Mouse (Mus musculus) frontal cortex, adult 2 months (tissue): ENCODE measurements at regions not wholly inside any gene's neighbourhood (a gene's known extent, or its start where the extent isn't known, plus 50 kb on each side); places are given as distances from the start of the nearest gene placed in this dataset.
A peak's percentile ranks its signal among the peaks of the same experiment; 100 is the strongest.

Source experiments
- DNase-seq, 2 experiments: peaks; one replicate each; pipeline ENCODE4 v3.0.0; 2022; ENCODE audit warnings: low spot score in 1 of 2; ENCODE audit errors: extremely low spot score in 1 of 2

DNA sequence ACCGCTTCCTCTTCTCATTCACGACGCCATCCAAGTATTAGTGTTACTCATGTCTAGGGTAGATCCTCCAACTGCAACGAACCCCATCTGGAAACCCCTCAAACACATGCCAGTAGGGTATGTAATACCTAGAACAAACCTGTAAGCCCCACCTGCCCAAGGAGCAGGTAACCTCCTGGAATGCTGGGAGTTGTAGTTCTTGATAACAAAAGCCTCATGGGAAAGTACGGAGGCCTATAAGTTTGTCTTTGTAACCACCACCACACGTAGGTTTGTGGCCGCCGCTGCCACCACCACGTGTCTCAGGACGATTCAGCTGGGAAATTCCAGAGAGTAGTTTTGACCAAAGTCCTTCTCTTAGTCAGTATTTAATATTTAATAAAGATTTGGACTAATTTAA is 107.4 kb upstream of the Unc5b start:
- DNase-seq, result no peak

DNA sequence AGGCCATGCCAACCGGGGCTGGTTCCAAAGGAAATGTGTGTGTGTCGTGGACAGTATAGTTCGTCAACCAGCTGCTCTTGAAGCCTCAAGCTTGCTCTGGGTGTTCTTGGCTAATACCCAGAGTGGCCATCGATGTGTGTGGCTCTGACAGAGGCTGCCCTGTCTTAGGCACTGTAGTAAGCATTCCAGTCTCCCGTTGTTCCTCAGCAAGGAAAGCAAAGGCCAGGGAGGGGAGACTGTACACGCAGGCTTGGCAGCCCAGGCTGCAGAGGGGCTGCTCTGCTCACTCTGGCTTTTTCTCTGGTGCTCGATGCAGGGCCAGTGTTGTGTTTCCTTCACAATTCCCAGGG is 106.1 kb upstream of the Unc5b start:
- no peak for DNase-seq

DNA sequence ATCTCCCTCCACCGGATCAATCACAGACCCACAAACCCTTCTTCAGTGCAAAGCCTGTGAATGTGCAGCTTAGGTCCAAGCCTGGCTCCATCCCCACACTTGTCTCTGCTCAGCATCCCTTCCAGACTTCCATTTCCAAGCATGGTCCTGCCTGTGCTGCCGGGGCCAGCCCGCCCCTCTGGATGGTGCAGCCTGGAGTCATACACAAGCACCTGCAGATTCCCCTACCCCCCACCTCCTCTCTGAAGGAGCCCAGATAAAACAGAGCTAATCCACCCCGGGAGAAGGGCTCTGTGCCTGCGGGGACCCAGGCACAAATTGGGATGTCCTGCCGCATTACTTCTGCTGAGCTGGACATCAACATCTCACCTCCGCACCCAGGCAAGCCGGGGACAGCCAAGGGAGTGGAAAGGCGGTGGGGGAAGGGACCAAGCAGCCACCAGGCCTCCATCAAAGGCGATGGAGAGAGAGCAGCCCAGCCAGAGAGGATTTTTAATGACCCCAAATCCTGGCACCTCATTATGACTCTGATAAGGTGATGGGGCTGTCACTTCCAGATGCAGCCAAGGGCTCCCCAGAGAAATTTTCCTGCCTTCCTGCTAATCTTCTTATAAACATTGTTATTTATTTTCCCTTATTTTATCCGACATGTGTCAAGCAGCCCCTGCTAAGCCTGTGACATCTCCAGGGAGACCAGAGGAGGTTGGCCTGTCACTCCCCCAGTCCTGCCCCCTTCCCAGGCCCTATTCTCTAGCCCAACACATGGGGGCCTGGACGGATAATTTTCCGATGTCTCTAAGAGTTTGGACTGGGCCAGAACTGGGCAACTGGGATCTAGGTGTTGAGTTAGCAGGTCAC is 105.5 kb upstream of the Unc5b start:
- no peak for DNase-seq

GRCm38 (mm10) chr10:60934297-60935286 is 103.2 kb upstream of the Unc5b start:
- peak; percentile 38 to 66 for DNase-seq

GRCm38 (mm10) chr10:60933891-60934290 is 102.5 kb upstream of the Unc5b start:
- no peak for DNase-seq

DNA sequence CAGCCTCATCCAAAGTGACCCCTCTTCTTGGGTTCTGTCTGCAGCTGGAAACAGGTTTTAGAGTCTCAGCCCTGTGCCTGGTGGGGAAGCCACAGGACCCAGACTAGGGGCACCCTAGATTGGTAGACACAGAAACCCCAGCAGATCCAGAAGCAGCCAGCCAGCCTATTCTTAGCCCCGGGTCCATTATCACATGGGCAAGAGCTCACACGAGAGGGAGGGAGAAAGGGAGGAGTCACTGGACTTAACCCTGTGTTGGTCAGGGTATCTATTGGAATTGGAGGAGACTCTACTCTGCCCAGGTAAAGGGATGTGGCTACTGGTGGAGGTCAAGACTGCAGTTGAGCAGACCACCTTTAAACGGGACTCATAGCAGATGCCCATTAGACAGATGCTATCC is 101.5 kb upstream of the Unc5b start:
- DNase-seq, result peak in 1 of 2 experiments; percentile 8

- peak in 1 of 2 experiments; percentile 26 for DNase-seq
These were observed 100.6 kb upstream of the Unc5b start for GRCm38 (mm10) chr10:60931891-60932378.

DNA sequence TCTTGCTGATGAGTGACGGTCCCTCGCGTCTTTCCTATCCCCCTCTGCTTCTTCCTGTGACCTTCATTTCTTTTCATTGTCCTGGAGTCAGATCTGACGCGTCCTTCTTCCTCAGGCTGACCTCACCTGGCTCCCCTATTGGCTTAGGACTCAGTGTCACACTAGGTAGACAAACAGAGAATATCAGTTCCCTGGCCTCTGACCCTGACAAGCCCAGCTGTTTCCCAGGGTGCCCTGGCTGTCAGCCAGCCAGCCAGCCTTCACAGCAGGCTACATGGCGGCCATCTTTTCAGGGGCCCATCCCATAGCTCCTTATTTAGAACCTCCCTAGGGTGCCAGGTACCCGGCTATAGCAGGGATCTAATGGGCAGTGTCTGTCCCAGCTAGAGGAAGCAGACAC is 97.3 kb upstream of the Unc5b start:
- no peak for DNase-seq

DNA sequence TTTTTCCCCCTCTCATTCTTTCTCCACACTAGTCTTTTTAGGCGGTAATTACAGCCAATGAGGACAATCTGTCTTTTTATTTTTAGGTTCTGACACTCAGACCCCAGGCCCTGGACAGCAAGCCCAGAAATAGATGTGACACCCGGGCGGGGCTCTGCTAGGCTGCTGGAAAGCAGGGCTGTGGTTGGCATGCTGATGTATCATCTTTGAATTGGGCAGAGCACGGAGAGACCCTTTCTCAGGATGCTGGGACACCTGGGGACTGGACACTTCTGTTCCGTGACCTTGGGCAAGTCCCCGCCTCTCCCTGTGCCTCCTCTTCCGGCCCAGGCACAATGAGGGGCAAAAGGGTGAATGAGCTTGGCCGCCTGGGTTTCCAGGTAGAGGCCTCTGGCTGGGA is 96.8 kb upstream of the Unc5b start:
- no peak for DNase-seq

DNA sequence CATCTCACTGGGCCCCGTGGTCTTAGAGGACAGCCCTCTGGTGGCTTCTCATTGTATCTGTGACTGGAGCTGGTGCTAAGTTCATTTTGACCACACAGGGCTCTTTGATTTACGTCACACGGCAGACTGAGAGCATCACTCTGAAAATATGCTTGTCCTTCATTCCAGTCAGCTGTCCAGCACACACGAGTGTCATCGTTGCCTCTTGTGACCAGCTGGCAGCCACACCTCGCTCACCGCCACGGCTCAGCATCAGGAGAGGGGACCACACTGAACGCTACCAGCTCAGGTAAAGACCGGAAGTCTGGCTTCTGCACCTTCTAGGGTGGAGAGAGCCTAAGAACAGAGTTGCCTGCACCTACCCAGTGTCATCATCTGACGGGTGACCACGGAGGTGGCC is 95.3 kb upstream of the Unc5b start:
- no peak for DNase-seq

- no peak for DNase-seq
These were observed 94.3 kb upstream of the Unc5b start for GRCm38 (mm10) chr10:60925644-60926043.

- DNase-seq, result no peak
These were observed 93.8 kb upstream of the Unc5b start for GRCm38 (mm10) chr10:60925198-60925597.

DNA sequence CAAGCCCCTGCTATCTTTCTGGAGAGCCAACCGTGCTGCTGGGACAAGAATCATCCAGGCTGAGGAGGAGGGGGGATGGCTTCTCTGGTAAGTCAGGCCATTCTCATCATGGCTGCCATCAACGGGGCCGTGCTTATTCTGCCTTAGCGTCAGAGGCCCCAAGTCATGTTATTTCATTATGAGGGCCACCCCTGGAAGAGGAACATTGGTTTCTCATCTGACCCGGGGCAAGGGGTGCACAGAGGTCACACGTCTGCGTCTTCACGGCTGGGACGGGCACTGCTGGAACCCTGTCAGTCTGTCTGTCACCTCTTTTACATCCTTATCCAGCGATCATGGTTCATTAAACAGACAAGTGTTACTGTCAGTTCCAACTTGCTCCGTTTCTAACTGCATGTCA is 92.4 kb upstream of the Unc5b start:
- no peak for DNase-seq

- no peak for DNase-seq
These were observed 89.2 kb upstream of the Unc5b start for GRCm38 (mm10) chr10:60920621-60921020.

GRCm38 (mm10) chr10:60918020-60918419 is 86.6 kb upstream of the Unc5b start:
- DNase-seq, result no peak

GRCm38 (mm10) chr10:60914391-60914790 is 83.0 kb upstream of the Unc5b start:
- no peak for DNase-seq

DNA sequence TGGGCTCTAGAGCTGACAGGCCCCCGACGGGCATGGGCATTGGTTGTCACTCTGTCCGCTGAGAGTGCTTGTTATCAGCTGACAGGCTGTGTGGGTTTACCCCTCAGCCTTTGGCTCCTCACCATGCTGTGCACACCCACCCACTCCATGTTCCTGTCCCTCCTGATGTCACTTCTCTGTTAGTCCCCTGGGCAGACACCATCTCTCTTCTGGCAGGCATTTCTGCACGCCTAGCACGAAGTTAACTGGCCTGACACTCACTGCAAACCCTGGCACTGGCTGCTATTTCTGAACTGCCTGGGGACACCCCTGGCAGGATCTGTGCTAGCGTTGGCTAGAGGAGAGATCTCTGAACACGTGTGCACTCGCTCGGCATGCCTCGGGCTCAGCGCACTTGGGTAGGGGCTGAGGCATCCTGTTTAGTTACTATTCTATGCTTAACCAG is 82.1 kb upstream of the Unc5b start:
- peak in 1 of 2 experiments; percentile 17 for DNase-seq

- DNase-seq, result no peak
These were observed 73.0 kb upstream of the Unc5b start for GRCm38 (mm10) chr10:60904351-60904750.

GRCm38 (mm10) chr10:60900992-60901391 is 69.6 kb upstream of the Unc5b start:
- no peak for DNase-seq

DNA sequence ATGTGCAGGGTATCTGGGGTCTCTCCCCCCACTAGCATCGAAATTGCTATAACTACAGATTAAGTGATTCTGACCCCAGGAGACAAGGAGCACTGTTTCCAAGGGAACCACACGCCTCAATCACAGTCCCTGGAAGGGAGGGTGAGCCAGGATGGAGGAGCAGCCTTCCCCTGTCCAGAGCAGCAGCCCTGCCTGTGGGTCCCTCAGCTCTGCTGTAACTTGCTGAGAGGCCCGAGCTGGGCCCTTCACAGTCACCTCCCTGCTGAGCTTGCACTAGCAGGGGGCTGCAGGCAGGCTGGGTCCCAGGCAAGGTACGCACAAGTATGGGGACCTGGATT is 62.4 kb upstream of the Unc5b start:
- no peak for DNase-seq

DNA sequence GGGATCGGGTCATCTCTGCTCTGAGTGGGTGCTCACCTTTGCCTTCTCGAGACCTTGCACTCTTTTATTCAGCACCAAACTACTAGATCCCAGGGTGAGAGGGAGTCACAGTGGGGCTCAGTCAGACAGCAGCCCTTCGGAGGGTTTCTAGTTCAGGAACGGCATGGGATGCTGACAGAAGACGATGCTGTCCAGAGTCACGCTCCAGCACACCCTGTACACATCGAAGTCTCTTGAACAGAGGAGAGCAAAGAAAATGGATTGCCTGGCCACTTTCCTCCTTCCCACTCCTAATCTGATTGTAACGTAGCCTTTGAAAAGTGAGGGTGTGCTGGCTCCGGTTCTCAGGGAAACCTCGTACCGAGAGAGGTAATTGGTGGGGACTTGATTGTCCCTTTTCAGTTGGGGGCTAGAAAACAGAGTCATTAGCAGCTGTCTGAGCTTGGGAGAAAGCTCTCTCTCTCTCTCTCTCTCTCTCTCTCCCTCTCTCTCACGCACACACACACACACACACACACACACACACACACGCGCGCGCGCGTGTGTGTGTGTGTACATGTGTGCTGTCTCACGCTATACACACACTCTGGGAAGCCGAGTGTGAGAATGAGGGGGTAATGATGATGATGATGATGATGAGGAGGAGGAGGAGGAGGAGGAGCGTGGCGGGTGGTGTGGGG is 61.9 kb upstream of the Unc5b start:
- no peak for DNase-seq
